Mouse (Mus musculus): ENCODE measurements around the gene Gbp9. TPM values are rescaled to one million over a fixed set of nuclear protein-coding genes. Genes with fewer than 3 reads are reported as not detected.
"Not testable (repeated sequence)": the region's sequence is repeated elsewhere in the genome, so short reads cannot be mapped to it uniquely, and the experiment has no call there.

Gene Gbp9
- polyA plus RNA-seq (2014; fragmentation: Nextera tagmentation; extraction: Ambion mirVana) = 0.53 and 0.95 TPM in 2 replicates

DNA sequence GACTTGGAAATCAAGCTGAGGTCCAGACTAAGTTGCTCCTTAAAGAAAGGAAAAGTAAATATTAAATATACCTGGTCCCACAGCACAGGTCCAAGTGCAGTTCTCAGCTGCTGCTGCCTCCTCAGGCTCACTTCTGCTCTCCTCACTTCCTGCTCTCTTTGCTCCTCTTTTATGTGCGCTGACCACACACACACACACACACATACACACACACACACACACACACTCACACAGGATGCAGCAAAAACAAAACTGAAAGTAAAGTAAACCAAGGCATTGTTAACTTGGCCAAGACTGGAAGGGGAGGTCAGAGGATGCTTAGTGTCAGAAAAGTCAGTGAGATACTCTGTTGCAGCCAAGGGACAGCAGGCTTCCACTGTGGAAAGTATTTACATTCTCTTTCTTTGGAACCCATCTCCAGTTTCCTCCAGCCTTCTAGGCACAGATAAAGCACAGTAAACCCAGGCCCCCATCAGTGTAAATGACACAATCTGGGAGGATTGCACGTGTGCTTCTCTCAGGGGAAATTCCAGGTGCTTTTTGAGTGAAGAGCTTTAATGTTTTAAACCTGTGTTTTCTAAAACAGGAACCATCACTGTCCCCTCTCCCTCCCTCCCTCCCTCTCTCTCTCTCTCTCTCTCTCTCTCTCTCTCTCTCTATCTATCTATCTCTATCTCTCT lies at the start of gene Gbp9, which contains the start of the genes Gbp8 and Gbp4:
Gene Gbp9, minus strand, starts transcription at position 131 of the 680 bp plus-strand sequence.
Gene Gbp8, minus strand, starts transcription at position 132 of the 680 bp plus-strand sequence.
Gene Gbp4, minus strand, starts transcription at position 178 of the 680 bp plus-strand sequence.
- not testable (repeated sequence) for H3K27ac ChIP-seq (ENCODE audit: low read depth, low read length); DNase-seq (ENCODE audit: low spot score)
- WGBS = 29% methylated on average over 2 of the region's 2 CpGs

GRCm38 (mm10) chr5:105181446-105181845 lies 42.1 kb upstream of the Gbp9 start:
- no peak overlapping the region for H3K4me2 ChIP-seq (ENCODE audit: low read depth)

More for the DNA sequence above, at the start of gene Gbp9, which contains the start of the genes Gbp8 and Gbp4:
- H3K27me3 ChIP-seq (ENCODE audit: control insufficient read depth, insufficient read depth, low read length); H3K4me1 ChIP-seq (ENCODE audit: control insufficient read depth, insufficient read depth, low read length); H3K4me2 ChIP-seq (ENCODE audit: low read depth); H3K9ac ChIP-seq (ENCODE audit: low read length); H3K36me3 ChIP-seq (ENCODE audit: control insufficient read depth, insufficient read depth, low read length); H3K9me3 ChIP-seq (ENCODE audit: control insufficient read depth, low read length); ATAC-seq (ENCODE audit: insufficient read depth, low FRiP score, low TSS enrichment); H3K4me3 ChIP-seq (ENCODE audit: low read depth, low read length): not testable (repeated sequence)

DNA sequence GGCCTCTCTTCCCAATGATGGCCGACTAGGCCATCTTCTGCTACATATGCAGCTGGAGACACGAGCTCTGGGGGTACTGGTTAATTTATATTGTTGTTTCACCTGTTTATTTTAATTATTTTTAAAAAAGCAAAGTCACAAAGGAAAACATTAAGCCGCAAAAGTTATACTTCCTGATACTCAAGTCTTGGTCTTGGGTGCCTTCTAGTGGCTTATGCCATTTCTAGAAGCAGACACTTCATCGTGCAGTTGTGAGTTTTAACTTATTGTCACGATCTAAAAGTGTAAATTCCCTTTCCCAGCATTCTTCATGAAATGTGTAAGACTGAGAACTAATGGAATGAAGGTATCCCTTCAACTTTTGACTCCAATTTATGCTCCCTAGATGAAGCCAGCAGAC lies 17.2 kb upstream of the Gbp9 start:
- H3K27ac ChIP-seq (ENCODE audit: low read depth, low read length) = no peak overlapping the region
- ATAC-seq (ENCODE audit: insufficient read depth, low FRiP score, low TSS enrichment) = no peak
- no peak overlapping the region for H3K4me2 ChIP-seq (ENCODE audit: low read depth)
- no peaks in the 10 kb centered on the region for H3K36me3 ChIP-seq (ENCODE audit: control insufficient read depth, insufficient read depth, low read length)
- H3K4me1 ChIP-seq (ENCODE audit: control insufficient read depth, insufficient read depth, low read length) = no peaks in the 10 kb centered on the region
- no peaks in the 10 kb centered on the region for H3K9me3 ChIP-seq (ENCODE audit: control insufficient read depth, low read length)
- H3K9ac ChIP-seq (ENCODE audit: low read length) = no peak overlapping the region
- 85% methylated on average over 5 of the region's 5 CpGs for WGBS
- no peak overlapping the region for H3K4me3 ChIP-seq (ENCODE audit: low read depth, low read length)
- DNase-seq (ENCODE audit: low spot score) = no peak
- no peaks in the 10 kb centered on the region for H3K27me3 ChIP-seq (ENCODE audit: control insufficient read depth, insufficient read depth, low read length)

More at GRCm38 (mm10) chr5:105181446-105181845, 42.1 kb upstream of the Gbp9 start:
- no peak overlapping the region for H3K9ac ChIP-seq (ENCODE audit: low read length)
- no peaks in the 10 kb centered on the region for H3K4me1 ChIP-seq (ENCODE audit: control insufficient read depth, insufficient read depth, low read length)
- H3K36me3 ChIP-seq (ENCODE audit: control insufficient read depth, insufficient read depth, low read length) = no peaks in the 10 kb centered on the region
- no peaks in the 10 kb centered on the region for H3K27me3 ChIP-seq (ENCODE audit: control insufficient read depth, insufficient read depth, low read length)
- H3K4me3 ChIP-seq (ENCODE audit: low read depth, low read length) = no peak overlapping the region
- H3K27ac ChIP-seq (ENCODE audit: low read depth, low read length) = no peak overlapping the region
- H3K9me3 ChIP-seq (ENCODE audit: control insufficient read depth, low read length) = no peaks in the 10 kb centered on the region
- ATAC-seq (ENCODE audit: insufficient read depth, low FRiP score, low TSS enrichment) (no peak), DNase-seq (ENCODE audit: low spot score) (no peak)

DNA sequence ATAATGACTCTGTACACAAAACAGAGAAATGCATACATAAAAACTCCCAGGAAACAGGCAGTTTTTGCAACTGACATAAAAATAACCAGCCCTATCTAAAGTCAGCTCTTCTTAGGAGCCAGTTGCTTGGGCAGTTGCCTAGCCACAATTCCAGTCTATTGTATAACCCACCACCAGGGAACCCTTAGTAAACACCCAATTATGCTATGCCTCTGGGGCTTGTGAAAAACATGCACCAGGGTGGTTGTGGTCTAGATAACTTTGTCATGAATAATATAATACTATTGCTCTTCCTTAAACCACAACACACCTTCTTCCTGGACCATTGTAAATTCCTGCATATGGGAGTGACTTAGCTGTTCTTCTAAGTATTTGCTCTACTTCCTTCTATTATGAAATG lies 14.7 kb upstream of the Gbp9 start:
- Histone ChIP-seq H3K9me3 (ENCODE audit: control insufficient read depth, low read length) (no peaks in the 10 kb centered on the region), H3K36me3 (ENCODE audit: control insufficient read depth, insufficient read depth, low read length) (no peaks in the 10 kb centered on the region), H3K27ac (ENCODE audit: low read depth, low read length) (no peak overlapping the region), H3K27me3 (ENCODE audit: control insufficient read depth, insufficient read depth, low read length) (no peaks in the 10 kb centered on the region), H3K4me2 (ENCODE audit: low read depth) (no peak overlapping the region), H3K4me1 (ENCODE audit: control insufficient read depth, insufficient read depth, low read length) (no peaks in the 10 kb centered on the region), H3K4me3 (ENCODE audit: low read depth, low read length) (no peak overlapping the region), H3K9ac (ENCODE audit: low read length) (no peak overlapping the region)
- ATAC-seq (ENCODE audit: insufficient read depth, low FRiP score, low TSS enrichment) (no peak), DNase-seq (ENCODE audit: low spot score) (no peak)

- H3K4me1 ChIP-seq (ENCODE audit: control insufficient read depth, insufficient read depth, low read length); H3K9me3 ChIP-seq (ENCODE audit: control insufficient read depth, low read length); H3K4me2 ChIP-seq (ENCODE audit: low read depth); H3K36me3 ChIP-seq (ENCODE audit: control insufficient read depth, insufficient read depth, low read length); H3K9ac ChIP-seq (ENCODE audit: low read length); H3K27me3 ChIP-seq (ENCODE audit: control insufficient read depth, insufficient read depth, low read length); ATAC-seq (ENCODE audit: insufficient read depth, low FRiP score, low TSS enrichment); DNase-seq (ENCODE audit: low spot score); H3K4me3 ChIP-seq (ENCODE audit: low read depth, low read length); H3K27ac ChIP-seq (ENCODE audit: low read depth, low read length): not testable (repeated sequence)
- WGBS = 75% methylated on average over 2 of the region's 2 CpGs
These were observed 8.7 kb upstream of the Gbp9 start for GRCm38 (mm10) chr5:105148062-105148461.

GRCm38 (mm10) chr5:105146447-105146846 lies 7.1 kb upstream of the Gbp9 start:
- Histone ChIP-seq H3K9ac (ENCODE audit: low read length) (no peak overlapping the region), H3K9me3 (ENCODE audit: control insufficient read depth, low read length) (no peaks in the 10 kb centered on the region), H3K27ac (ENCODE audit: low read depth, low read length) (no peak overlapping the region), H3K27me3 (ENCODE audit: control insufficient read depth, insufficient read depth, low read length) (no peaks in the 10 kb centered on the region), H3K4me3 (ENCODE audit: low read depth, low read length) (no peak overlapping the region), H3K36me3 (ENCODE audit: control insufficient read depth, insufficient read depth, low read length) (no peaks in the 10 kb centered on the region), H3K4me1 (ENCODE audit: control insufficient read depth, insufficient read depth, low read length) (no peaks in the 10 kb centered on the region), H3K4me2 (ENCODE audit: low read depth) (no peak overlapping the region)
- ATAC-seq (ENCODE audit: insufficient read depth, low FRiP score, low TSS enrichment) = no peak
- DNase-seq (ENCODE audit: low spot score) = no peak

DNA sequence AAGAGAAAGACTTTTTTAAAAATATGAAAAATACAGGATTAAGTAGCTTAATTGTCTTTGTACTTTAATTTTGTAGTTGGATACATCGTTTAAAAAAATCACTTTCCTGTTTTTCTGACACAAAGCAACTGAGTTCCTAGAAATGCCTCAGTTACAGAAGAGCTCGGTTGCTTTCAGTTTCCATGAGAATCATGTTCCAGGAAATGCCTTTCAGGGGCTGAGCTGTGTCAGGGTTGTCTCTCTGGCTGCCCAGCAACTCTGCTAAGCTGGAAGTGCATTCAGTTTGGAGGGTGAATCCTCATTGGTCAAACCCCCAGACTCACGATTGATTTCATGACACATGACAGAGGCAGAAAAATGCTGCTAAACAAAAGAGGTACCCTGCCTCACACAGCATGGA lies 6.4 kb upstream of the Gbp9 start:
- not testable (repeated sequence) for ATAC-seq (ENCODE audit: insufficient read depth, low FRiP score, low TSS enrichment); H3K9ac ChIP-seq (ENCODE audit: low read length); DNase-seq (ENCODE audit: low spot score); H3K4me2 ChIP-seq (ENCODE audit: low read depth); H3K36me3 ChIP-seq (ENCODE audit: control insufficient read depth, insufficient read depth, low read length); H3K4me1 ChIP-seq (ENCODE audit: control insufficient read depth, insufficient read depth, low read length); H3K4me3 ChIP-seq (ENCODE audit: low read depth, low read length); H3K27ac ChIP-seq (ENCODE audit: low read depth, low read length); H3K9me3 ChIP-seq (ENCODE audit: control insufficient read depth, low read length); H3K27me3 ChIP-seq (ENCODE audit: control insufficient read depth, insufficient read depth, low read length)
- WGBS = 67% methylated on average over 3 of the region's 3 CpGs

GRCm38 (mm10) chr5:105140089-105140810 lies 911 bp upstream of the Gbp9 start:
- H3K4me3 ChIP-seq (ENCODE audit: low read depth, low read length); H3K4me1 ChIP-seq (ENCODE audit: control insufficient read depth, insufficient read depth, low read length); ATAC-seq (ENCODE audit: insufficient read depth, low FRiP score, low TSS enrichment); H3K9ac ChIP-seq (ENCODE audit: low read length); H3K36me3 ChIP-seq (ENCODE audit: control insufficient read depth, insufficient read depth, low read length); H3K9me3 ChIP-seq (ENCODE audit: control insufficient read depth, low read length); H3K27me3 ChIP-seq (ENCODE audit: control insufficient read depth, insufficient read depth, low read length); DNase-seq (ENCODE audit: low spot score); H3K4me2 ChIP-seq (ENCODE audit: low read depth); H3K27ac ChIP-seq (ENCODE audit: low read depth, low read length): not testable (repeated sequence)
- 62% methylated on average over 2 of the region's 2 CpGs for WGBS

GRCm38 (mm10) chr5:105138906-105139305 lies 433 bp downstream of the Gbp9 start:
- Histone ChIP-seq H3K9me3 (ENCODE audit: control insufficient read depth, low read length) (no peaks in the 10 kb centered on the region), H3K27me3 (ENCODE audit: control insufficient read depth, insufficient read depth, low read length) (no peaks in the 10 kb centered on the region), H3K27ac (ENCODE audit: low read depth, low read length) (no peak overlapping the region), H3K4me3 (ENCODE audit: low read depth, low read length) (no peak overlapping the region), H3K36me3 (ENCODE audit: control insufficient read depth, insufficient read depth, low read length) (no peaks in the 10 kb centered on the region), H3K9ac (ENCODE audit: low read length) (no peak overlapping the region), H3K4me2 (ENCODE audit: low read depth) (no peak overlapping the region), H3K4me1 (ENCODE audit: control insufficient read depth, insufficient read depth, low read length) (no peaks in the 10 kb centered on the region)
- no peak for DNase-seq (ENCODE audit: low spot score)
- no peak for ATAC-seq (ENCODE audit: insufficient read depth, low FRiP score, low TSS enrichment)
- whole genome bisulfite sequencing = 88% methylated on average over 1 of the region's 1 CpGs

All from neural tube, embryonic 11.5 days (tissue).